Mouse (Mus musculus): ENCODE measurements at regions not wholly inside any gene's neighbourhood (a gene's known extent, or its start where the extent isn't known, plus 50 kb on each side); places are given as distances from the start of the nearest gene placed in this dataset.

DNA sequence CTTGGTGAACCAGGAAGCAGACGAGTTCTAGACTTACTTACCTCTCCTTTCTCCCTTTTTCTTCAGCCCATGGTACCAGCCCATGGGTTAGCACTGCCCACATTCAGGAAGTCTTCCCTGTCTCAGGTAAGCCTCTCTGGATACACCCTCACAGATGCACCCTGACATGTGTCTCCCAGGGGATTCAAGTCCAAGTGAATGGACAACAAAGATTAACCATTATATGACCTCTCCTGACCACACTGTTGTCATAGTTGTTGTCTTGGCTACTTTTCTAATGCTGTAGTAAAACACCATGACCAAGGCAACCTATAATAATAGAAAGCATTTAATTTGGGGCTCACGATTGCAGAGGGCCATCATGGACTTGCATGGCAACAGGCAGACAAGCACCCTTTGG lies 98.8 kb upstream of the Vash1 start:
- H3K4me2 ChIP-seq (ENCODE audit: low read depth, low read length) = no peak overlapping the region
- no peak overlapping the region for H3K4me3 ChIP-seq (ENCODE audit: low read depth, low read length)
- WGBS (ENCODE audit: insufficient replicate concordance) = 71% methylated on average over 2 of the region's 2 CpGs
- H3K27ac ChIP-seq (ENCODE audit: low read depth) = no peak overlapping the region
- H3K27me3 ChIP-seq (ENCODE audit: insufficient read depth, low read length) = no peaks in the 10 kb centered on the region
- no peak overlapping the region for H3K9ac ChIP-seq (replicated peaks)
- H3K9me3 ChIP-seq (ENCODE audit: low read length) = no peaks in the 10 kb centered on the region
- DNase-seq = no peak
- TF ChIP-seq CTCF (IDR thresholded peaks at IDR 0.05; ENCODE audit: low read depth) = no peak
- no peak for TF ChIP-seq EP300 (IDR thresholded peaks at IDR 0.05; ENCODE audit: low read depth)
- H3K36me3 ChIP-seq (replicated peaks; ENCODE audit: insufficient read depth, low read length) = no peaks in the 10 kb centered on the region
- no peak for ATAC-seq
- H3K4me1 ChIP-seq (ENCODE audit: insufficient read depth) = no peaks in the 10 kb centered on the region

- no peaks in the 10 kb centered on the region for H3K27me3 ChIP-seq (ENCODE audit: insufficient read depth, low read length)
- no peak overlapping the region for H3K4me3 ChIP-seq (ENCODE audit: low read depth, low read length)
- no peaks in the 10 kb centered on the region for H3K4me1 ChIP-seq (ENCODE audit: insufficient read depth)
- DNase-seq (no peak), ATAC-seq (no peak)
- H3K9ac ChIP-seq (replicated peaks) = no peak overlapping the region
- no peak overlapping the region for H3K4me2 ChIP-seq (ENCODE audit: low read depth, low read length)
- H3K36me3 ChIP-seq (replicated peaks; ENCODE audit: insufficient read depth, low read length) = no peaks in the 10 kb centered on the region
- no peak for TF ChIP-seq EP300 (IDR thresholded peaks at IDR 0.05; ENCODE audit: low read depth)
- TF ChIP-seq CTCF (IDR thresholded peaks at IDR 0.05; ENCODE audit: low read depth) = no peak
- no peaks in the 10 kb centered on the region for H3K9me3 ChIP-seq (ENCODE audit: low read length)
- WGBS (ENCODE audit: insufficient replicate concordance) = 54% methylated on average over 4 of the region's 4 CpGs
- H3K27ac ChIP-seq (ENCODE audit: low read depth) = no peak overlapping the region
These were observed 98.3 kb upstream of the Vash1 start for GRCm38 (mm10) chr12:86580132-86580718.

DNA sequence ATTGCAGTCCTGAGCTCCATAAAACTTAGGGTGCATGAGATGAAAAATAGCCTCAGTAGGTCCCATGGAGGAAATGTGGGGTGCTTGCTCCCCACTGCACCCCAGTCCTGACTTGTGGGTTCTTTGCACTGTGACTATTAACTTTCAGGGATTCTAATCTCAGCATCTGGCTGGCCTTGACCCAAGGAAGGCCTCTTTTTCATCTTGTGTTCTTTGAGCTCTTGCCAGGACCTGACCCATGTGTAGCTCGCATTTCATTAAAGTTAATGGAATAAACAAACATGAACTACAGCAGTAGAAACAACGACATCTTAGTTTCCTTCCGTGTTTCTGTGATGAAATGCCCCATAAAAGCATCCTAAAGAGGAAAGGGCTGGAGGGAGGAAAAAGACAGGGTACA lies 96.4 kb upstream of the Vash1 start:
- Histone ChIP-seq H3K9me3 (ENCODE audit: low read length) (no peaks in the 10 kb centered on the region), H3K4me1 (ENCODE audit: insufficient read depth) (no peaks in the 10 kb centered on the region), H3K27ac (ENCODE audit: low read depth) (no peak overlapping the region), H3K4me2 (ENCODE audit: low read depth, low read length) (no peak overlapping the region), H3K4me3 (ENCODE audit: low read depth, low read length) (no peak overlapping the region), H3K9ac (replicated peaks) (no peak overlapping the region), H3K27me3 (ENCODE audit: insufficient read depth, low read length) (no peaks in the 10 kb centered on the region), H3K36me3 (replicated peaks; ENCODE audit: insufficient read depth, low read length) (no peaks in the 10 kb centered on the region)
- DNase-seq (no peak), ATAC-seq (no peak)
- 59% methylated on average over 3 of the region's 3 CpGs for WGBS (ENCODE audit: insufficient replicate concordance)
- TF ChIP-seq CTCF (IDR thresholded peaks at IDR 0.05; ENCODE audit: low read depth) (no peak), EP300 (IDR thresholded peaks at IDR 0.05; ENCODE audit: low read depth) (no peak)

DNA sequence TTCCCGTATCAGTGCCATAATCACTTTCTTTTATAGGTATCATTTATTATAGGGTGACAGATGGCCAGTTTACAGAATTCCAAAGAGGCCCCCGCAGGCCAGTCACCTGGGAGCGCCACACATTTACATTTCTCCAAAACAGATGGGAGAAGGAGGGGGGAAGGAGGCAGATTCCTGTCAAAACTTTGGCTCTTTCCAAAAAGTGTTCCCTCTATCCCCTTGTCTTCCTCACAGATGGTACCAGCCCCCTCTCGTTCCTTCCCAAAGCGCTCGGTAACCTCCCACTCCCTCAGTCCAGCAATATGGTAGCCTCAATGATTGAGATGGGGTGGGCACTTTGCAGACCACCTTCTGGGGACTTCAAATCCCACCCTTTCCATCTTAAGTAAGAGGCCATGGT lies 90.5 kb upstream of the Vash1 start:
- no peak overlapping the region for H3K27ac ChIP-seq (ENCODE audit: low read depth)
- H3K4me3 ChIP-seq (ENCODE audit: low read depth, low read length) = no peak overlapping the region
- DNase-seq (no peak), ATAC-seq (no peak)
- H3K4me1 ChIP-seq (ENCODE audit: insufficient read depth) = no peaks in the 10 kb centered on the region
- no peak overlapping the region for H3K4me2 ChIP-seq (ENCODE audit: low read depth, low read length)
- WGBS (ENCODE audit: insufficient replicate concordance) = 89% methylated on average over 6 of the region's 6 CpGs
- no peak overlapping the region for H3K9ac ChIP-seq (replicated peaks)
- H3K36me3 ChIP-seq (replicated peaks; ENCODE audit: insufficient read depth, low read length) = no peaks in the 10 kb centered on the region
- no peak for TF ChIP-seq CTCF (IDR thresholded peaks at IDR 0.05; ENCODE audit: low read depth)
- TF ChIP-seq EP300 (IDR thresholded peaks at IDR 0.05; ENCODE audit: low read depth) = no peak
- H3K9me3 ChIP-seq (ENCODE audit: low read length) = no peaks in the 10 kb centered on the region
- no peaks in the 10 kb centered on the region for H3K27me3 ChIP-seq (ENCODE audit: insufficient read depth, low read length)

GRCm38 (mm10) chr12:86592509-86592908 lies 86.0 kb upstream of the Vash1 start:
- Histone ChIP-seq H3K4me2 (ENCODE audit: low read depth, low read length) (no peak overlapping the region), H3K4me3 (ENCODE audit: low read depth, low read length) (no peak overlapping the region), H3K9me3 (ENCODE audit: low read length) (no peaks in the 10 kb centered on the region), H3K4me1 (ENCODE audit: insufficient read depth) (no peaks in the 10 kb centered on the region), H3K36me3 (replicated peaks; ENCODE audit: insufficient read depth, low read length) (no peaks in the 10 kb centered on the region), H3K27me3 (ENCODE audit: insufficient read depth, low read length) (no peaks in the 10 kb centered on the region), H3K9ac (replicated peaks) (no peak overlapping the region), H3K27ac (ENCODE audit: low read depth) (no peak overlapping the region)
- ATAC-seq (no peak), DNase-seq (no peak)
- TF ChIP-seq CTCF (IDR thresholded peaks at IDR 0.05; ENCODE audit: low read depth) = no peak
- no peak for TF ChIP-seq EP300 (IDR thresholded peaks at IDR 0.05; ENCODE audit: low read depth)
- 53% methylated on average over 7 of the region's 7 CpGs for WGBS (ENCODE audit: insufficient replicate concordance)

DNA sequence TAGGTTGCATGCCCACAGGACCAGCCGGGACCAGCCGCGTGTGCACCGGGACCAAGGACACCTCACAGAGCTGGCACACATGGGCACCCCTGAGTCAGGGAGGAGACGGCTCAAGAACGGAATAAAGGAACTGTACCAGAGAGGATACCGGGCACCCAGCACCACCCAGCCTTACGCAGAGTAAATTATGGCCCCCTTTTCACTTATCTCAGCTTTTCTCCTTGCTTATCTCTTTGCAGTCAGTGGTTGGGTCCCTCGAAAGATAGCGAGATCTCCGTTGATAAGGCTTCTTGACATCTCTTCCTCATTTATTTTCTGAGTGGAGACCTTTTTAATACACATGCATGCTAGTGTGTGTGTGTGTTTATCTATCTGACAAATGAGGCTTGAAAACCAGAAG lies 83.9 kb upstream of the Vash1 start:
- ATAC-seq (no peak), DNase-seq (no peak)
- H3K27ac ChIP-seq (ENCODE audit: low read depth) = no peak overlapping the region
- H3K27me3 ChIP-seq (ENCODE audit: insufficient read depth, low read length) = no peaks in the 10 kb centered on the region
- no peaks in the 10 kb centered on the region for H3K9me3 ChIP-seq (ENCODE audit: low read length)
- no peak for TF ChIP-seq CTCF (IDR thresholded peaks at IDR 0.05; ENCODE audit: low read depth)
- TF ChIP-seq EP300 (IDR thresholded peaks at IDR 0.05; ENCODE audit: low read depth) = no peak
- 61% methylated on average over 11 of the region's 11 CpGs for WGBS (ENCODE audit: insufficient replicate concordance)
- H3K36me3 ChIP-seq (replicated peaks; ENCODE audit: insufficient read depth, low read length) = no peaks in the 10 kb centered on the region
- H3K4me1 ChIP-seq (ENCODE audit: insufficient read depth) = no peaks in the 10 kb centered on the region
- H3K4me3 ChIP-seq (ENCODE audit: low read depth, low read length) = no peak overlapping the region
- no peak overlapping the region for H3K9ac ChIP-seq (replicated peaks)
- H3K4me2 ChIP-seq (ENCODE audit: low read depth, low read length) = no peak overlapping the region

GRCm38 (mm10) chr12:86600041-86600440 lies 78.5 kb upstream of the Vash1 start:
- ATAC-seq (no peak), DNase-seq (no peak)
- WGBS (ENCODE audit: insufficient replicate concordance) = 18% methylated on average over 1 of the region's 1 CpGs
- Histone ChIP-seq H3K4me2 (ENCODE audit: low read depth, low read length) (no peak overlapping the region), H3K9ac (replicated peaks) (no peak overlapping the region), H3K36me3 (replicated peaks; ENCODE audit: insufficient read depth, low read length) (no peaks in the 10 kb centered on the region), H3K27ac (ENCODE audit: low read depth) (no peak overlapping the region), H3K9me3 (ENCODE audit: low read length) (no peaks in the 10 kb centered on the region), H3K4me1 (ENCODE audit: insufficient read depth) (no peaks in the 10 kb centered on the region), H3K4me3 (ENCODE audit: low read depth, low read length) (no peak overlapping the region), H3K27me3 (ENCODE audit: insufficient read depth, low read length) (no peaks in the 10 kb centered on the region)
- TF ChIP-seq EP300 (IDR thresholded peaks at IDR 0.05; ENCODE audit: low read depth) (no peak), CTCF (IDR thresholded peaks at IDR 0.05; ENCODE audit: low read depth) (no peak)

Measured in liver, postnatal 0 days (tissue).